Mouse (Mus musculus) right cerebral cortex, adult 2 months (tissue): ENCODE measurements around the gene Cep112.

Experiments used
- DNase-seq, 2 experiments: peaks; one replicate each; pipeline ENCODE4 v3.0.0; 2021 to 2022; ENCODE audit warnings: low spot score in 2 of 2

The Cep112 gene

DNA sequence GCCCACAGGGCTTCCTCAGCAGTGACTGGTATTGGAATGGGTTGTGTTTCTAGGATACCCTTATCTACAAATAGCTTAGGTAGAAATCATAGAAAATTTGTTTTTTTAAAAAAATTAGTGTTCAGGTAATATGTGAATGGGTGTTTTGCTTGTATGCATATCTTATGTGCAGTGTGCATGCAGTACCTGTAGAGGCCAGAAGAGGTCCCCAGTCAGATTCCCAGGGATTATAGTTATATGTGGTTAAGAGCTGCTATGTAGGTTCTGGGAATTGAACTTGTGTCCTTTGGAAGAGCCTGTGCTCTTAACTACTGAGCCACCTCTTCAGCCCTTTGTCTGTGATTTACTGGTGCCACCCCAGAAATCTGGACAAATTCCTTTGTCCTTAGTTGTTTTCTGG is 22.2 kb downstream of the Cep112 start:
- DNase-seq: peak in 1 of 2 experiments; percentile 34

DNA sequence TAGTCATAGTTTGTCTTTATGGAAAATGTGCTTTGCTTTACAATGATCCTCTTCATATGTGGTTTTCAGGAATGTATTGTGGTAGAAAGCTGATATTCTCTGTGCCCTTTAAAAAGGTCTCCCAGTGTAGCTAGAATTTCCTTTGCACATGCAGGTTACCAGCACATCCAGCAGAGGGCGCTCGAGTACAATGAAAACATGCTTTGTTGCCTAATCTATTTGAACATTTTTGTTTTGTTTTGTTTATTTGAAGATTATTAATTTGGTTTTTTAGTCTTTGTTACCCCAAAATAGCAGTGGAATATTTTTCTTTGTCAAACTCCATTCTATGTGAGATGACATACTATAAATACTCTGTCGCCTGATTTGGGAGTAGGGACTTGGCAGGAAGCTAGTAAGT is 24.8 kb downstream of the Cep112 start:
- DNase-seq: peak; percentile 78 to 90

DNA sequence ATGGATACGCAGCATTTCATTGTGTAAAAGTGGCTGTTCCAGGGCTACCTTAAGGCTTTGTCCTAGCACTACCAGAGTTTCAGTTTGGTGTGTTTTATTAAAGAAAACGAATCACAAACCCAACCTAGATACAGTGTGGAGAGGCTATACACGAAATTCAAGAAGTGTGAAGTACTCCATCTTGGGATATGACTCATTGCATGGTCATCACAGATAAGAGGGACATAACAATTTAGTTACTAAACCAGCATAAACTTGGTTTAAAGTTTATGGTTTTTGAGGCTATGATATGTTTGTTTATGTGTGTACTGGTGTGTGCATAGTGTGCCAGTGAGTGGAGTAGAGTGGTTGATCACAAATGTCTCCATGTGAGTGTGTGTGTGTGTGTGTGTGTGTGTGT is 34.6 kb downstream of the Cep112 start:
- no peak for DNase-seq

- peak; percentile 31 to 38 for DNase-seq
These were observed 39.1 kb downstream of the Cep112 start for GRCm38 (mm10) chr11:108464138-108464537.

- DNase-seq: no peak
These were observed 39.8 kb downstream of the Cep112 start for GRCm38 (mm10) chr11:108464715-108465301.

DNA sequence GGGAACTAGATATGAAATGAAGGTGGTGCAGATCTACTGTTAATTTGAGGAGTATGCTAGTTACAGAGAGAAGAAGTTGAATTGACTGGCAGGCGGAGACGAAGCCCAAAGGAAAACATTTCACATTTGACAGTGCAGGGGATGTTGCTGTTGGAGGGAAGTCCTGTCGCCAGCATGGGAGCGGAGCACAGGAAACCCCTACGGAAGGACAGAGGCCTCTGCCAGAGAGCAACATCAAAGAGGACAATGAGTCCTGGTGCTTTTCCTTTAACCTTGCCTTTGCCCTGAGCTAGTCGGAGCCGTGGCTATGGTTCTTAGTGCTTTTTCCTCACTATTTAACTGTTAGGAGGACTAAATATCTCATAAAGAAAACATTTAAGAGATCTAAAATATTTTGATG is 50.7 kb downstream of the Cep112 start:
- no peak for DNase-seq

DNA sequence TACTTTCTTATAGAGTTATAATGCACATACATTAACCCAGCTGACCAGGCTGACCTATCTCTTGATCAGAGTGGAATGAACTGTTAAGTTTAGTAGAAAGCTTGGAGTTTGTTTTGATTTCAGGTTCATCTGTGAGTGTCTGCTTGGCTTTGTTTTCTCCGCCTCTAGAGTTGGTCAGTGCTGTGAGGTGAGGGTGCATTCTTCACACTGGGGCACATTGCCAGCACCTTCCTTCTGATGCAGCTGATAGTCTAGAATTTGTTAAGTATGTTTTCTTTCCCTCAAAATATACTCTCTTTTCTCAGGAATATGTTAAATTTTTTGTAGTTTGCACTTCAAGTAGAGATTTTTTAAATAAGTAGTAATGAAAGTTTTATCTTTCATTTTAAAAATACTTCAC is 51.2 kb downstream of the Cep112 start:
- no peak for DNase-seq

DNA sequence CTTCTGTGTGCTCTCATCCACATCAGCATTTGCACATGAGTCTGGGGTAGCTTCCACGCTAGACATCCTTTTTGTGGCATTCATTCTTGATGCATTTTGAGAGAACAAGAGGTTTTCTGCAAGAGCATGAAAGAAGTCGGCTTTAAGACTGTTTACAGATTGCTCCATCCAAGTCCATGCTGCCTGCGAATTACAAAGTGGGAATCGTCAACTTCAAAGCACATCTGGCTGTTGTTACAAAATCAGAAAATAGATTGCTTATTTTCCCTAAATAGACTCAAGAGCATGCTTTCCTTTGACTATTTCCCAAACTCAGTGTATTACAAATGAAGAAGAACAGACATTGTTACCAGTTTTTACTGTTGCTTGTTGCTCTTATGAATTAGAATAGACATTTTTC is 59.0 kb downstream of the Cep112 start:
- no peak for DNase-seq

GRCm38 (mm10) chr11:108488256-108488655 is 63.3 kb downstream of the Cep112 start:
- DNase-seq: no peak

DNA sequence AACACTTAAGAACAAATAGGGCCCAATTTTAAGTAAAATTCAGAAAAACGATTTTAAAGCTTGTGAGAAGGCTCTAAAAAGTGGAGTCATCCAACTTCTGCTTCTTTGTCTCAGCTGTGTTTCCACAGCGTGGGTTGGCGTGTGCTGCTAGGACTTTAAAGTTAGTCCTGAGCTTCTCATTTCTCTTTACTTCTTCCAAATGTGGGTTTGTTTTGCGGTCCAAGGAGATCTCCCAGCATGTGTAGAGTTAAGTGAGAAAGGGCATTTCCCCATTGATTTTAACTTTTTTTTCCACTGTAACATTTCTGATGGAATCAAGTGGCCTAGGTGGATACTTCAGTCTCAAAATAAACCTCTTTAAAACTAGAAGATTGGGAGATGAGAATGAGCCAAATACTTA is 64.9 kb downstream of the Cep112 start:
- no peak for DNase-seq

GRCm38 (mm10) chr11:108508190-108508589 is 83.2 kb downstream of the Cep112 start:
- DNase-seq: no peak

- no peak for DNase-seq
These were observed 102.9 kb downstream of the Cep112 start for GRCm38 (mm10) chr11:108527725-108528363.

DNA sequence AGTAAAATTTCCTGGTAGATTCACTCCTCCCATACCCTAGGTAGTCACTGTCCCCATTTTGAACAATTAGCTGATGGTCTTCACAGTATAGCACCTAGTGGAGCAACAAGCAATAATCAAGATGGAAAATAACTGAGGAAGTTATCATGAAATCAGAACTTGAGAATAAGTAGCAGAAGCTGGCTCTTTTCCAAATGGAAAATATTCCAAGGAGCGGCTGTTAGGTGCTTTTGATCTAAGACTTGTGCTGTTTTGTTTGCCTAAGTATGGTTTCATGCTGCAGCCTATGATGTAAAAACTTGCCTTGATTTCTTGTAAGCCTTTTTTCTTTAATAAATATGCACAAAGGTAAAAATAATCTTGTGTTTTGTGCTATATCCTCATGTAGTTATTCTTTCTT is 107.9 kb downstream of the Cep112 start:
- no peak for DNase-seq

- DNase-seq: no peak
These were observed 109.0 kb downstream of the Cep112 start for GRCm38 (mm10) chr11:108534014-108534413.

DNA sequence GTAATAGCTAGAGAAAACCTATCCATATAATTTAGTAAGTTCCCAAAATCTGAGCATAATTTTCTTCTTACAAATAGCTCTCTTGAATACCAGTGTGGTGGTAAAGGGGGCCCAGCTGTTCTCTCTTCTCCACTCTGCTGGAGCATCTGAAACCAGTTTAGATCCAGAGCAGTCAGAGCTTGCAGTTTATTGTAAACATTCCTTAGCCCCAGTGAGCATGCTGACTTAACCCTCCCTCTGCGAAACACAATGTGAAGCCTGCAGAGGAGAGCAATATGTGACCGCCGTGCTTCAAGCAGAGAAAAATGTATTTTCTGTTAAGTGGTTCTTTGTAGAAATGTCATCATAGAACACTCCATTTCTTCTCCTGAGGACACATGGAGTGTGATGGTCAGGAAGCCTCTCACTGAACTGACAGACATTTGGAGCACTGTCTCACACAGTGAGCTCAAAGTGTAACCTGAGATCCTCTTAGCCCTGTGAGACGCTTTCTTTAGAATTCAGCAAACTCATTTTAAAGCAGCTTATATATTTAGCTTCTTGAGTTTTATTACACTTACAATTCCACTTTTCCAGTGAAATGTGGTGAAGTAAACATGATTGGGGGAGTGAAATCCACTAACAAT is 128.1 kb downstream of the Cep112 start:
- no peak for DNase-seq

DNA sequence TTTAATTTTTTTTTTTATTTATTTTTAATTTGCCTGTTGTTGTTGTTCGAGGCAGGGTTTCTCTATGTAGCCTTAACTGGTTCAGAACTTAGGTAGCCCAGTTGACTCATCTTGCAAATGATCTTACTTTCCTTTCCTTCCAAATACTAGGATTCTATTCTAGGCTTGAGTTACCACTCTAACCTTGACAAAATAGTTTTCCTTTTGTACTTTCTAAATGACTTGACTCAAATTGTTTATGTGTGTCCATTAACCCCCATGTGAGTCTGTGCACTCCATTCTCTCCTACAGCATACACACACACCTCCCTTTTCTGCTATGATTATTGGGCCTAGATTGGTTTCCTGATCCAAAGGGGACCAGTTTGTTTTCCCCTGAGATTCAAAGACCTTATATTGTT is 128.9 kb downstream of the Cep112 start:
- DNase-seq: no peak

- no peak for DNase-seq
These were observed 133.6 kb downstream of the Cep112 start for GRCm38 (mm10) chr11:108558544-108558943.

DNA sequence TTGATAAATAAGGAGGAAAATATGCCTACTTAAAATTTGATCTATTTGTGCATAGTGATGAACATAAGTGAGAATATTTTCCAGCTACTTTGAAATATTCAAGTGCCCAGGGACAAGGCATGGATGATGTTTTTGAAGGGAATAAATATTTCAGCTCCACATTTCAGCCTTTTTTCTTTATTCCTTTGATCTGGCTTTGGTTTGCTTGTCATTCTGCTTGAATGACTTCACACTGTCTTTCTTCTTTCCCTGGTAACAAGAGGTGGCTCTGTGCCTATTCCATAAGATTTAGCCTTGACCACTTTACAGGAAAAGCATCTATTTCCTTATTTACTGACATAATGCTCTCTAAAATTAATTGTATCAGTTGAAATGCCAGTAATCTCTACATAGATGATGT is 134.5 kb downstream of the Cep112 start:
- no peak for DNase-seq

DNA sequence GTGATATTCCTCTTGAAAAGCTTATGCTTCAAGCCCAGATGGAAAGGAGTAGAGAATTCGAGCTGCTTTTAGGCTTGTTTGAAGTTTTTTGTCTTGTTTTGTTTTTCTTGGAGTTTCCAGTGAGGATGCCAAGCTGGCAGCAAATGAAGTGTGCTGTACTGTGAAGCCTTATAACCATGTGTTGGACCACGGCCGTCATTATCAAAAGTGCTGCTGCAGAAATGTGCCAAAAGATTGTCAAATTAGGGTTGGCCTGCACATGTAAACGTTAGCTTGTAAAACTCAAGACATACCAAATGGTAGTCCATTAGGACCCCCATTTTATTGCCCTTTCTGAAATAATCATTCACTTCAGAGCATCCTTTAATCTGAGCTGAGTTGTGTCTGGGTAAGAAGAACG is 137.1 kb downstream of the Cep112 start:
- DNase-seq: no peak

- no peak for DNase-seq
These were observed 161.7 kb downstream of the Cep112 start for GRCm38 (mm10) chr11:108586551-108587184.

GRCm38 (mm10) chr11:108593207-108593958 is 168.4 kb downstream of the Cep112 start:
- DNase-seq: no peak

DNA sequence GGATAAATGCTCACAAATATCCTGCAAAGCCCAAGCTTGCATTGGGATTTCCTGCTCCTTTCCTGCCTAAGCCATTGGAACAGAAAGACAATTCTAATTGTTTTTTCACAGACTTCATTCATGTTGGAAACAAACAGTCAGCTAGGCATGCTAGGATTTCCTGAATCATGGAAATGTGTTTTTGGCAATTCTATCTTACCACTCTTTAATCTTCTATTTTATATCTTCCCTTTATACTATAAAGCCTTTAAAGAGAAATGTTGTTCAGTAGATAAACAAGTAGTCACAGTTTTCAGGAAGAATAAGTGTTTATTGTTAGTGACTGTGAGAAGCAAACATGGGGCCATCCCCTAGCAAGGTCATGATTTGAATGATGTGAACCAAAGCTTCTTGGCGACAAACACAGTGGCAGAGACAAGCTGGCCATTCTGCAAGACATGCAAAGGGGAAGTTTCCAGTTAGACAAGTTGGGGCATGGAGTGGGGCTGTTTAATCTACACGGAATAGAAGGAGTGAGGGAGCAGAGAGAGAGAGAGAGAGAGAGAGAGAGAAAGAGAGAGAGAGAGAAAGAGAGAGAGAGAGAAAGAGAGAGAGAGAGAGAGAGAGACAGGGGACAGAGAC is 169.1 kb downstream of the Cep112 start:
- no peak for DNase-seq
